Mouse (Mus musculus) kidney, postnatal 10 days (tissue): Measurements from ENCODE around the gene Zzef1.

Experiments
- DNase-seq: peaks from one replicate; pipeline ENCODE4 v3.0.0; 2021; ENCODE audit warnings: mixed read lengths

Gene Zzef1

GRCm38 (mm10) chr11:72959924-72960679 lies 164.1 kb downstream of the Zzef1 start:
- DNase-seq: no peak

- no peak for DNase-seq
Observed at GRCm38 (mm10) chr11:72960723-72961071, 164.7 kb downstream of the Zzef1 start.

- DNase-seq: peak; percentile 56
Observed at GRCm38 (mm10) chr11:72961072-72961980, 165.3 kb downstream of the Zzef1 start, which contains the start of gene Atp2a3. Atp2a3 (plus strand) TSS chr11:72961169.

GRCm38 (mm10) chr11:72962378-72962777 lies 166.4 kb downstream of the Zzef1 start:
- no peak for DNase-seq

GRCm38 (mm10) chr11:72963058-72963788 lies 167.2 kb downstream of the Zzef1 start:
- DNase-seq: no peak

GRCm38 (mm10) chr11:72963789-72964294 lies 167.8 kb downstream of the Zzef1 start:
- DNase-seq: no peak

GRCm38 (mm10) chr11:72974995-72975503 lies 179.0 kb downstream of the Zzef1 start:
- DNase-seq: peak; percentile 25
